Mouse (Mus musculus) layer of hippocampus, postnatal 25 days (tissue): ENCODE measurements at regions not wholly inside any gene's neighbourhood (a gene's known extent, or its start where the extent isn't known, plus 50 kb on each side); places are given as distances from the start of the nearest gene placed in this dataset.
A peak's percentile ranks its signal among the peaks of the same experiment; 100 is the strongest.

Experiments used
- DNase-seq, 2 experiments: peaks; one replicate each; pipeline ENCODE4 v3.0.0; 2022; ENCODE audit warnings: mixed read lengths in 2 of 2, low spot score in 1 of 2; ENCODE audit errors: extremely low spot score in 1 of 2

DNA sequence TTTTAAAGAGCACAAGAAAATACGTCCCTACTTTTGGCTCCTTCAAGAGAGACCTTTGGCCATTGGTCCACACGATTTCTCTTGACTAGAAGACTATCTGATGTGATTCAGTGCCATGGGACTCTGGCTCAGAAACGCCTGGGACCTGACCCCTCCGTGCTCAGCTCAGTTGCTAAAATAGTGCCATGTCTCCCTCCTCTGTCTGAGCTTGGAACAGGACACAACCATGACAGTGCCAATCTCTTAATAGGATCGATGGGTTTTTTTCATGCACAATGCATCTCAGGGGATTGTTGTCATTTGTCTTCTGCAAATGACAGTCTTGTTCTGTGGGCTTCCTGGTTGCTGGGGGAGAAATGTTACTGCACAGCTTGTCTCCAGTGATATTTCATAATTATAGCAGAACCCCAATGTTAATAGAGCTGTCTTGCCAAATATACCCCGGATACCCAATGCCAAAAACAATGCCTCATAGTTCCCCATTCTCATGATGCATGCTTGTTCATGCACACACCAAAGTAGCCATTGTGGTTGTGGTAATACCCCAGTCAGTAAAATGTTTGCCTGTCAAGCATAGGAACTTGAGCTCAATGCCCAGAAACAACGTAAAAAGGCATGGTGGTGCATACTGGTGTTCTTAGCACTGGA, 216.7 kb upstream of the Ercc4 start:
- DNase-seq: peak in 1 of 2 experiments; percentile 11

DNA sequence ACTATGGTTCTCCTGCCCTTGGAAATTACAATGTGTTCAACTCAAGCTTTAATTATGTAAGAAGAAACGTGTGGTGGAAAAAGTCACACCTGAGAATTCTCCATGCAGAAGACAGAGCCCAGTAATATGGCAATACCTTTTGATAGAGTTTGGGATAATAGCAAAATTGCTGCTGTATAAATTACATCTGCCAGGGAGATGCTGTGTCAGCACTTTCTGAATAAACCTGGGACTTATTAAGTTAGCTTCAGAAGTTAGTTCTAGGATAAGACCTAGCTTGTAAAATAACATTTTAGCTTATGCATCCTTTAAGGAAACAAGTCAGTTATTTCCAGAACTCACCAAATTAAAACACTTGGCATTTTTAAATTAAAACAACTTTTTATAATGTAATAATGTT, 212.2 kb upstream of the Ercc4 start:
- DNase-seq: no peak

DNA sequence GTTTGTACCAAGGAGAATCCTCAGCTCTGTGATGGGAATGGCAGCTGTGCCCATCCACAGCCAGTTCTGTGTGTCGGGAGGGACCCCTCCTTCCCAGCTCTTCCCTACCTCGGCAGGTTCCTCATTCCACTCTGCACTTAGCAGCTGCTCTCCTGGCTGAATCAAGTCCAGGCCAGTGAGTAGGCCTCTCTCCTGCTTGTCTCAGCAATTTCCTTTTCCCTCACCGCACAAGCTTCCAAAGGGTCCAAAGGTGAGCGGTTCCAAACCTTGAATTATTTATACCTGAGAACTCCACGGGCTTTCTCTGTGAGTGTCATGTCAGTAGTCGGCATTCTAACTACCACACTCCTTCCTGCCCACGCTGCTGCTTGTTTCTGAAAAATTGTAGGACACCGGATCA, 208.8 kb upstream of the Ercc4 start:
- DNase-seq: no peak

DNA sequence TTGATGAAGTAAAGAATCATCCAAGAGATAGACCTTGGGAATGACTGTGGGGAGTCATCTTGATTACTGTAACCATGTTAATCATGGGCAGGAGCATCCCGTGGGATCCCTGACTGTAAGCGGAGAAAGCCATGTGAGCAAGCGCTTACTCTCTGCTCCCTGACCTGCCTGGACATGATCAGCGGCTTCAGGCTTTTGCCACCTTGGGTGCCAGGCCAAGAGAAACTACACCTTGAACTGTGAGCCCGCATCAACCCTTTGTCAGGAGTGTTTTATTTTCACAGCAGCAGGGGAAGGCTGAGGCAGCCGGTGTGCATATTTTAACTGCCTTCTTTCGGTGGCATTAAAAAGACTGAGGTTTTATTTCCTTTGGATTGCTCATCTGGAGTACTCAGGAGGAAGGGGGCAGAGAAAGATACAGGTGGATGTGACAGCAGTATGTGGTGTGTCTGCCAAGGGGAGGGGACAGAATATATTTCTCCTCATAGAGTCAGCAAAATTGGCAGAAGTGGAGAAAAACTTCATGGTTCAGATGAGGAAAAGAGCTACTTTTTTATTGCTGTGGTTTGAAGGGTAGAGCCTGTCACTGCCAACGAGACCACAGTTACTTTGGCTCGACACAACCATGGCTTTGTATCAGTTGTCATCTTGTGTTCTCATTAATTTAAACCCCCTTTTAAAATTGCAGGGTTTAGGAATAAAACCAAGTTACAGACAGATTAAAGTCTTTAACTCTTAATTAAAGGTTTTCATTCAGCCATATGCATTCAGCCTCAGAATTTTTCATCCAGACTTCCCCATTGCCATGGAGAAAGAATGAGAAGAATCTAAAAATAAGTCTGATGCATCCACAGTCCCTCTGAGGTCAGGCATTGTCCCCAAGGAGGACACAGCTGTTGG, 208.1 kb upstream of the Ercc4 start:
- no peak for DNase-seq

DNA sequence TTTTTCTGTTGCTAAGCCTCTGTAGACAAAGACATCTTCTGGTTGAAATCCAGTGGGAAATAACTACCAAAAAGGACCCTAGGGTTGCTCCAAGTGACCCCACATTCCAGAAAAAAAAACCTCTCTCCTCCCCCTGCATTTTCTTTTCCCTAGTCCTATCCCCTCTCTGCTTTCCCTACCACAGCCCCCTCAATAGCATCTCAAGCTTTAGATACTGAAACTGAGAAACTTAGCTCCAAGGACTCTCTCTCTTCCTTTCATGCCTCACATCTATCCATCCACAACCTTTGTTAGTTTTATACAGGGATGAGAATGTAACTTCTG, 207.5 kb upstream of the Ercc4 start:
- DNase-seq: no peak

DNA sequence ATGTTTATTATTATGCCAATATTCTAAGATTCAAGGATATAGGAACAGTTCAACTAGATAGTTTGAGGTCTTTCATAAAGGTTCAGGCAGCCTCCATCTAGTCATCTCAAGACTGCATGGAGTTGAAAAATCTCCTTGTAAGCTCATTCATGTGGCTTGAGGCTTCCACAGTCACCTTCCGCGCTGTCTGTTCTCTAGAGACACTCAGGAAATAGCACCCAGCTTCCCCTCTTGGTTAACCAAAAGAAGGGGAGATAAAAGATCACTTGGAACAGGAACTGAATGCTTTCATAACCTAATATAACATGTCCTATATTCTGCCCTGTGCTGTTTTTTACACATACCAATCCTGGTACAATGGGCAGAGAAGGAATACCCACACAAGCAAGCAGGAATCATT, 206.3 kb upstream of the Ercc4 start:
- DNase-seq: no peak

DNA sequence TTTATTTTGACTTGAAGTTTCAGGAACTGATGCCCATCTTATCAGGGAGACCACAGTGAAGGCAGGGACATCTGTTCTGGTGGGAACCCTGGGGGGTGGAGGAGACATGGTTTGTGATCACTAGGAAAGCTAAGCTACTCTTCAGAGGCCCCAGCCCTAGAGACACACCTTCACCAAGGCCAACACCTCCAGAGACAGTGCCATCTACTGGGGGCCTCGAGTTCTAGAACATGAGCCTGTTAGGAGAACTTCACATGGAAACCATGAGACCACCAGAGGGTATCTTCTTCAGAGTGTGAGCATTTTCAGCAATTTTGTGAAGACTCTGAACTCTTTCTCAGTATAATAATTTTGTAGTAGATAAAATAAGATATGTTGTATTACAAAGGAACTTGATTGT, 204.5 kb upstream of the Ercc4 start:
- DNase-seq: no peak

DNA sequence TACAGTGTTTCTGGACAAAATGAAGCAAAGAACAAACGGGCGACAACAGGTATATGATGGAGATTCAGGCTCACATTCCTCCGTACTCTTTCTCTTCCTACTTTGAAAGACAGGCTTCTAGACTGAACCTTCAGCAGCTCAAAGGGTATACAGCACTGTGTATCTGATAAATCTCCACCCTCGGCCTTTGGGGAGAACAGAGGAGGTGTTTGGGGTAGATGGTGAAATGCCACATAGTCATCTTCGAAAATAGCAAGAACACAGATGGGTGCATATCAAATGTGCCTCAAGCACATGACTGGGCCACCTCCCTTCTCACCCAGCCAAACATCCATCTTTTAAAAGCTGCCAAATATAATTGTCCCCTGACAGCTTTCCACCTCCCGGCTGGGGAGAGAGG, 184.8 kb upstream of the Ercc4 start:
- DNase-seq: no peak

DNA sequence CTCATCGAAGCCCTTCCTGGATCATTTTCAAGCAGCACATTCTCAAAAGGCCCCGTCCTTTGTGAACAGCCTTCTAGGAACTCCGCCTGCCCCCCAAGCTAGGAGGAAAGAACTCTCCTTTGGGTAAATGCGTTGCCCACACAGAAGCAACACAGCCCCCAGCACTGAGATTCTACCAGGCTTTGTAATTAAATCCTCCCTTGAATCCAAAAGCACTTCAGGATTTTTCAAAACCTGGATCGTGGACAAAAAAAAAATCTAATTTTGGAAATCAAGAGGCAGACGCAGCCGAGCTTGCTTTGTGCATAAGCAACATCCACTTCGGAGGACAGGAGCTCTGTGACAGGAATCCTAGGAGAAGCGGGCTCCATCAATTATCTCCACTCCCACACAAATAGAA, 183.6 kb upstream of the Ercc4 start:
- no peak for DNase-seq

DNA sequence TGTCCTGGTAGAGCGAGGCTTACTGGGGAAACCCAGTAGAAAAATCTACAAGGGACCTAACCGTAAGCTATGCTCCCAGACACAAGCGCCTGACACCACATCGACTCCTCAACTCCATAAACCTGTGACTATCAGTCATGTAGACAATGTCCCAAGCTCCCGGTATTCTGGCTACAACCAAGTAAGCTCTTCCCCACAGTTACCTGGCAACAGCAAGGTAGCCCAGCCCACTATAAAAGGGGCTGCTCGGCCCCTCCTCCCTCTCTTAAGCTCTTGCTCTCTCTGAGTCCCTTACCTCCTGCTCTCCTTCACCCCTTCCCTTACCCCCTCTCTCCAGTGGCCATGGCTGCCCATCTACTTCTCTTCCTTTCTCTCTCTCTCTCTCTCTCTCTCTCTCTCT, 178.4 kb upstream of the Ercc4 start:
- DNase-seq: no peak

DNA sequence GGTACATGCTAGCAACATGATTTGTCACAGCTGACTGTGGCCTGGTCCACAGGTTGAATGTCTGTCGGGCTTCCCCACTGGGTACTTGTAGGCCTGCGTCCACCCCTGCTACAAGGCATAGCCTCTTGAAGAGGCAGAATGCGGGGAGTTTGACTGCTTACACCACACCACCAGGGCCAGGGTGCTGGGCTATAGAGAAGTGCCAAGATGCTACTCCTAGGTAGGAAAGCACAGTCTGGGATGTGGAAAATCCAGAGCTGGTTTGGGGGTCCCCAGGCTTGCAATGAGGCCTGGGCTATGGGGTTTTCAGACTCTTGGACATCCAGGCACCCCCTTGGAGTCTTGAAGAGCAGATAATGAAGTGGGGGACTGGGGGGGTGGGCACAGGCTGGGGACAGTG, 176.5 kb upstream of the Ercc4 start:
- no peak for DNase-seq

DNA sequence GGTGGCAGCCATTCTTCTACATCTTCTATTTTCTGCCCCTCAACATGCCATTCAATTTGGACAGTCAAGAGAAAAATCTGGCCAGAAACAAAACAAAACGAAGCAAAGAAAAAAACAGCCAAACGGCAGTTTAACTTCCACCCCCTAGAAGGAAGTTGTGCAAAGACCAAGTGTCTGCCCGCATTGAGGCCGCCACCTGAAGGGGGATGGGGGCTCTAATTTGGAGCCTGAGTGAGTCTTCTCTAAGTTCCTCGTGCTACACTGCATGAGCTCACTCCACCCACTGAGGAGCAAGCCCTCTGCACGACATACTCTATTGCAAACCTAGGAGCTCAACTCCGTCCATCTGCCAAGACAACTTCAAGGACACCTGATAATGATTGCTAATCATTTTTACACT, 174.9 kb upstream of the Ercc4 start:
- no peak for DNase-seq

DNA sequence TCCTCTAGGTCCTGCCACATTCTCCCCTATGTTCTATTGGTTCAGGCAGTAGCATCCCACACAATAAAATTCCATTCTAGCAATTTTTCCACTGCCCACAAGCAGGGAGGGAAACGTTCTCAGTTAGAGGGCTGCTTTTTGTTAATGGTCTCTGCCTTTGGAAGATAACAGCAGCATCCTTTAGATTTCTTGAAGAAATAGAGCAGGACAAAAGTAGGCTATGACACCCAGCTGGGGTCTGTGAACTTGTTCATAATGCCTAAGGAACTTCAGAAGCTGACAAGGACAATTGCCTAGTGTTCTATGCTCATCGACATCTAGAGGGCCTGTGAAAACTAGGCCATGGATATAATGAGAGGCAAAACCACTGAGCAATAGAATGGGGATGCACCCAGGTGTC, 174.2 kb upstream of the Ercc4 start:
- no peak for DNase-seq

DNA sequence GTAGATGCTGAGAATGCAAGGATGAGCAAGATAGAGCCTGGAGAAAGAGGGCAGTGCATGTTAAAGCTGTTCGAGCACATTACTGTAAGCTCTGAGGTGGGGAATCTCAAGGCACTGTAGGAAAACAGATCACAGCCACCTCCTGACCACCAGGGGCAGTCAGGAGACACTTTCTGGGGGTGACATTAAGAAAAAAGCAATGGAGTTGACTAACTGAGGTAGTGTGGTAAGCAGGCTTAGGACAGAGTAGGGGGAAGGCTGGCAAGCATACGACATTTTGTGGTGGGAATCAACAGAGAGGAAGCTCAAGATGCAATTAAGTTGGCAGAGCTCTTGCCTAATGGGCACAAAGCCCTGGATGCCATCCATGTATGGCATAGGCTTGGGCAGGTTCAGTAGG, 172.9 kb upstream of the Ercc4 start:
- DNase-seq: no peak

DNA sequence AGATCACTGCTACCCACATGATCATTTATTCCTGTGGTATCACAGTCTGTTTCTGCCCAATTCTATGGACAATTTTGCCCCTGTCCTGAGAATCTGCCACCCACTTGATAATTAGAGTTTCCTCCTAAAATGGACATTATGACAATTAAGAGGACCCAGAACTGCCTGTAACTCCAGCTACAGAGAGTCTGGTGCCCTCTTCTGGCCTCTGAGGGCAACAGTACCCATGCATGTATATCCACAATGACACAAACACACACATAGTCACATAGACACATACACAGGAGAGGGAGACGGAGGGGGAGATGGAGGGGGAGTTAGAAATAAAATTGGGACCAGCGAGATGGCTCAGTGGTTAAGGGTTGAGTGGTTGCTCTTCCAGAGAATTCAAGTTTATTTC, 170.9 kb upstream of the Ercc4 start:
- no peak for DNase-seq

DNA sequence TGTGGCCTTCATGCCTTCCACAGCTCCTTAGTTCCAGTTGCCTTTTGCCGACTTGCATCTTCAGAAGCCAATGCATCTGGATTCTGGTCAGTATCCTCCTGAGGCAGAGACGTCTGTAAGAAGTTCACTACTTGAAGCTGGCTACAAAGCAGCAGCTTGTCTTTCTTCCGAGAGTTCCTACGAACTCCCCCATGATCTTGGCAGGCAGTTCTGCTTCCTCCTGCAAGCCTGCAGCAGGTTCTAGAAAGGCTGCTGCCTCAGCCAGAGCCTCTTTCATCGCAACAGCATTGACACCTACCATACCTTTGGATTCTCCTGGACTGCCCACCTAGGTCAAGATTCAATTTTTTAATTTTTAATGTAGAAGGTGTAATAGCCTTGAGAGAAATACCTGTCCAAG, 158.3 kb upstream of the Ercc4 start:
- DNase-seq: no peak

DNA sequence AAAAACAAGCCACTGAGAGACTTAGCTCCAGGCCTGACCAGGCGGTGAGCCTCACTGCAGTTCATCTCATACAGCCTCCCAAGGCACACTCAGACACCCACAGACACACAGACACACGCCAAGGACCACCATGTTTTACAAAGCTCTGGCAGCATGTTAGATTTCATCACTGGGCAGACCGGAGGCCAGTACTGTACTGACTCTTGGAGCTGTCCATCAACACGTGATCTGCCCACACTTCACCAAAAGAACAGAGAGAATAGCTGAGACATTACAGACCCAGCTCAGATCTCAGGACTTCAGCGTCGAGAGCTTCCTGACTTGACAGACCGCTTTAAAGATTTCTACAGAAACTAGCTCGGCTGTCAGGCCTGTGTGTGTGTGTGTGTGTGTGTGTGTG, 155.5 kb upstream of the Ercc4 start:
- no peak for DNase-seq

DNA sequence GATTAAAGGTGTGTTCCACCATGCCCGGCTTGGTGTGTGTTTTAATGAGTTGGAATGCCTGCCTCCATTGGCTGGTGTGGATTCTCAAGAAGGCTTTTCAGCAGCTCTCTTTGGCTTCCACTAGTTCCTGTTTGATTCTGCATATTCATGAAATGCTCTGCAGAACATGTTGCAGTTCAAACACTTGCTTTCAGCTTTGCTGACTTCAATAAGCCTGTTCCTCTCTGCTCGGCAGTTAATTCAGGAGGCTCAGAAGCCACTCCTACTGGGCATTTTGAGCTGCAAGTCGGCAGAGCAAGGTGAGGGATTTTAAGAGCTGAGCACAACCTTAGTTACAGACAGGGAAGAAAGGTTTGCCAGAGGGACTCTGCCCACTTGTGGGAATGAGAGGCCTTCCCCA, 153.1 kb upstream of the Ercc4 start:
- no peak for DNase-seq

DNA sequence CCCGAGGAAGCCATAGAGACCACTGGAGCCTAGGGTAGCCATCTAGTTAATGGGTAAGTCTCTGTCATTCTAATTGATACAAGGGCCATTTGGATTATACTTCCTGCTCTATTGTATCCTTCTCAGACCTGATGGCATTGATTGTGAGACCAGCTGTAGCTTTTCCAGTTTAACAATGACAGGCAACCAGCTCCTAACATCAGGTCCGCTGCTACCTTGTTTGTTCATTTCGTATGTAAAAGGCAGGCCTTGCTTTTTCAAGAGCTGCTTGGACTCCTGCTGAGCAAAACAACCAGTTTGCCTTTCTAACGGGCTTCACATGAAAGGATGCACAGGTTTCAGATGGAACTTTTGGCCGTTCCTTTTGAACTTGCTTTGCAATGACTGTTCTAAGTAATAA, 148.6 kb upstream of the Ercc4 start:
- DNase-seq: no peak

DNA sequence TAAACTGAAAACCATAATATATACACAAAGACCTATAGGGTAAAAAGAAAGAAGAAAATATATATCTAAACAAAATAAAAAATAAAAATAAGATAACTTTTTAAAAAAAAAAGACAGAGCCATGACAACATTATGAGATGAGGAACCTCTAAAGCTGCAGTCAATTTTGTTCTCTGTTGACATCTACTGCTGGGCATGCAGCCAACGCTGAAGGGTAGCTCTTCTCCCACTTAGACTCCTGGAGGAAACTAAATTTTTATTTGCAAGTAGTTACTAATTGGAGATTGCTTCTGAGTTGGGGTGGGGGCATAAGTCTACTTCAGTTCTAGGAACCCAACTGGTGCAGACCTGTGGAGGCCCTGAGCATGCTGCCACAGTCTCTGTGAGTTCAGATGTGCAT, 126.8 kb upstream of the Ercc4 start:
- DNase-seq: no peak

DNA sequence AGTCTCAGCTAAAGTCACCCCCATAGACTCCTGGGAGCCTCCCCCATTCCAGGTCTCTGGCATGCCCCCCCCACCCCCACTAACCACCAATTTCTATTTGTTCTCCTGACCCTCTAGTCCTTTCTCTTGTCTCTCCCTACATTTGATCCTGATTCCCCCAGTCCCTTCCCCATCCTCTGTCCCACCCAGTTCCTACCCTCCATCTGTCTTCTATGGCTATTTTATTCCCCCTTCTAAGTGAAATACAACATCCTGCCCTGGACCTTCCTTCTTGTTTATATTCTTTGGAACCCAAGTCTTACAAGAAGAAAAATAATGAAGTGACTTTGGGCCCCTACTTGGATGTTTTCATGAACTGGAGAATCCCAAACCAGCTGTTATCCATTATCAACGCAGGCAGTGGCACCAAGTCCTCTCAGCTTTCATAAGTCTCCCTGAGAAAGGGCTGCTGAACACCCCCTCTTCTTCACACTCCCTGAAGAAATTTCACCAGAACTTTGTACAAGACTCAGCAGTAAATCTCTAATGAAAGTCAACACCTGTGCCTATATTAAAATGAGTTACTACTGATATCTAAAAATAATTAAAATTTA, 108.1 kb upstream of the Ercc4 start:
- DNase-seq: no peak

DNA sequence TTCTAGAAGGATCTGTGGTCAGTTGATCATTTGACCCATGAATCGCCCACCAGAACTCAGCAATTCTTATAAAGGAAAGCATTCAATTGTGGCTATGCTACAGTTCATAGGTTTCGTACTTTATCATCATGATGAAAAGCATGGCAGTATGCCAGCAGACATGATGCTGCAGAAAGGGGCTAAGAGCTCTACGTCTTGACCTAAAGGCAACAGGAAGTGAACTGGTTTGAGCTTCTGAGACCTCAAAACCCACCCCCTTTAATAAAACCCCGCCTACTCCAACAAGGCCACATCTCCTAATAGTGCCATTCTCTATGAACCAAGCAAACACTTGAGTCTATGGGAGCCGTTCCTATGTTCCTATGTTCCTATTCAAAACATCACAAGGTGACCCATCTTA, 96.6 kb upstream of the Ercc4 start:
- DNase-seq: no peak
